Mouse (Mus musculus) ES-Bruce4 (cell line): Measurements from ENCODE around the gene Hand2. TPM values are rescaled to one million over a fixed set of nuclear protein-coding genes. Genes with fewer than 3 reads are reported as not detected.
A peak's percentile ranks its signal among the peaks of the same experiment; 100 is the strongest.

Experiments used
- H3K27ac ChIP-seq: 2 replicates; pipeline ENCODE4 v1.5.1; 2012; ENCODE audit warnings: low read length, inconsistent platforms; ENCODE audit not compliant: insufficient read depth
- H3K27me3 ChIP-seq: 2 replicates; pipeline ENCODE4 v1.6.1; 2012; ENCODE audit warnings: mild to moderate bottlenecking, low read length, inconsistent platforms; ENCODE audit not compliant: control insufficient read depth, poor library complexity, insufficient read depth, severe bottlenecking
- H3K36me3 ChIP-seq: 2 replicates; pipeline ENCODE4 v1.6.1; 2012; ENCODE audit warnings: inconsistent platforms, mild to moderate bottlenecking, low read length, moderate library complexity; ENCODE audit not compliant: control insufficient read depth, poor library complexity, insufficient read depth, severe bottlenecking
- H3K4me1 ChIP-seq: one replicate; pipeline ENCODE4 v1.8.1; 2011; ENCODE audit warnings: low read length; ENCODE audit not compliant: control insufficient read depth, insufficient read depth
- H3K4me3 ChIP-seq: 2 replicates; pipeline ENCODE4 v1.5.1; 2011; ENCODE audit warnings: low read depth, mild to moderate bottlenecking, low read length
- H3K9ac ChIP-seq: 2 replicates; pipeline ENCODE4 v1.6.1; 2012; ENCODE audit warnings: low read depth, mild to moderate bottlenecking, inconsistent platforms; ENCODE audit not compliant: poor library complexity, severe bottlenecking
- H3K9me3 ChIP-seq: replicated peaks from 2 replicates; pipeline ENCODE4 v1.6.1; 2012; ENCODE audit warnings: mild to moderate bottlenecking, low read length, inconsistent platforms; ENCODE audit not compliant: control insufficient read depth, poor library complexity, insufficient read depth, severe bottlenecking
- CTCF ChIP-seq: IDR thresholded peaks from one replicate; pipeline ENCODE4 v1.8.1; 2011; ENCODE audit warnings: low read depth, low read length
- EP300 ChIP-seq: IDR thresholded peaks from 2 replicates; pipeline ENCODE4 v1.6.1; 2011; ENCODE audit warnings: low read depth, low read length; ENCODE audit not compliant: insufficient read depth
- POLR2A ChIP-seq: IDR thresholded peaks from one replicate; pipeline ENCODE4 v1.8.1; 2011; ENCODE audit warnings: low read length; ENCODE audit not compliant: insufficient read depth
- polyA plus RNA-seq: library from polyadenylated mRNA; stranded (reverse); fragments of >200 nt; gene quantifications from 2 replicates; pipeline ENCODE4 v1.2.4, GENCODE M21; 2011; ENCODE audit warnings: low read depth; ENCODE audit not compliant: missing spikeins, insufficient read depth, insufficient read length

Hand2 gene
- polyA plus RNA-seq, 1 experiment, result not detected

- no peaks in the 10 kb centered on the region for H3K36me3 ChIP-seq
- H3K9ac ChIP-seq, result no peak overlapping the region
- TF ChIP-seq CTCF, result no peak
- TF ChIP-seq EP300, result no peak
- TF ChIP-seq POLR2A, result no peak
- H3K4me1 ChIP-seq, result no peaks in the 10 kb centered on the region
- H3K9me3 ChIP-seq, result no peaks in the 10 kb centered on the region
- peaks cover 19% of the 10 kb centered on the region for H3K27me3 ChIP-seq
- no peak overlapping the region for H3K4me3 ChIP-seq
- no peak overlapping the region for H3K27ac ChIP-seq
Observed at GRCm38 (mm10) chr8:57309844-57310485, 10.8 kb upstream of the Hand2 start.

GRCm38 (mm10) chr8:57312031-57312981 lies 8.5 kb upstream of the Hand2 start:
- H3K4me1 ChIP-seq, result no peaks in the 10 kb centered on the region
- no peak overlapping the region for H3K9ac ChIP-seq
- H3K27ac ChIP-seq, result no peak overlapping the region
- no peak for TF ChIP-seq EP300
- TF ChIP-seq POLR2A, result no peak
- TF ChIP-seq CTCF, result no peak
- peak overlapping the region; percentile 43 for H3K4me3 ChIP-seq
- peaks cover 25% of the 10 kb centered on the region for H3K27me3 ChIP-seq
- no peaks in the 10 kb centered on the region for H3K9me3 ChIP-seq
- H3K36me3 ChIP-seq, result no peaks in the 10 kb centered on the region

- no peaks in the 10 kb centered on the region for H3K36me3 ChIP-seq
- H3K9ac ChIP-seq, result no peak overlapping the region
- no peak overlapping the region for H3K4me3 ChIP-seq
- no peak overlapping the region for H3K27ac ChIP-seq
- peaks cover 32% of the 10 kb centered on the region for H3K27me3 ChIP-seq
- H3K4me1 ChIP-seq, result no peaks in the 10 kb centered on the region
- TF ChIP-seq EP300 (no peak), CTCF (no peak), POLR2A (no peak)
- H3K9me3 ChIP-seq, result no peaks in the 10 kb centered on the region
Observed at GRCm38 (mm10) chr8:57313583-57313982, 7.2 kb upstream of the Hand2 start.

GRCm38 (mm10) chr8:57314216-57314615 lies 6.6 kb upstream of the Hand2 start:
- H3K4me1 ChIP-seq, result no peaks in the 10 kb centered on the region

GRCm38 (mm10) chr8:57315471-57315870 lies 5.3 kb upstream of the Hand2 start:
- TF ChIP-seq POLR2A, result no peak
- no peak for TF ChIP-seq CTCF
- TF ChIP-seq EP300, result no peak
- Histone ChIP-seq H3K27me3 (peaks cover 46% of the 10 kb centered on the region), H3K9ac (no peak overlapping the region), H3K4me3 (no peak overlapping the region), H3K9me3 (no peaks in the 10 kb centered on the region), H3K36me3 (no peaks in the 10 kb centered on the region), H3K27ac (no peak overlapping the region), H3K4me1 (no peaks in the 10 kb centered on the region)

More at GRCm38 (mm10) chr8:57314216-57314615, 6.6 kb upstream of the Hand2 start:
- Histone ChIP-seq H3K9me3 (no peaks in the 10 kb centered on the region), H3K36me3 (no peaks in the 10 kb centered on the region), H3K4me3 (no peak overlapping the region), H3K27ac (no peak overlapping the region), H3K27me3 (peaks cover 37% of the 10 kb centered on the region), H3K9ac (no peak overlapping the region)
- peak; percentile 56 for TF ChIP-seq CTCF
- TF ChIP-seq POLR2A, result no peak
- TF ChIP-seq EP300, result no peak

- Histone ChIP-seq H3K4me3 (no peak overlapping the region), H3K4me1 (no peaks in the 10 kb centered on the region), H3K9me3 (no peaks in the 10 kb centered on the region), H3K36me3 (no peaks in the 10 kb centered on the region), H3K27ac (no peak overlapping the region), H3K9ac (no peak overlapping the region), H3K27me3 (peaks cover 57% of the 10 kb centered on the region)
- TF ChIP-seq POLR2A (no peak), CTCF (no peak), EP300 (no peak)
Observed at GRCm38 (mm10) chr8:57317107-57317506, 3.7 kb upstream of the Hand2 start.
